Mouse (Mus musculus) forelimb bud, embryonic 11.5 days (tissue): ENCODE results near the gene Gm49393.

Source experiments
- DNase-seq: peaks from one replicate; pipeline ENCODE4 v3.0.0-alpha.2; 2012; ENCODE audit warnings: low read depth, low spot score

The Gm49393 gene

DNA sequence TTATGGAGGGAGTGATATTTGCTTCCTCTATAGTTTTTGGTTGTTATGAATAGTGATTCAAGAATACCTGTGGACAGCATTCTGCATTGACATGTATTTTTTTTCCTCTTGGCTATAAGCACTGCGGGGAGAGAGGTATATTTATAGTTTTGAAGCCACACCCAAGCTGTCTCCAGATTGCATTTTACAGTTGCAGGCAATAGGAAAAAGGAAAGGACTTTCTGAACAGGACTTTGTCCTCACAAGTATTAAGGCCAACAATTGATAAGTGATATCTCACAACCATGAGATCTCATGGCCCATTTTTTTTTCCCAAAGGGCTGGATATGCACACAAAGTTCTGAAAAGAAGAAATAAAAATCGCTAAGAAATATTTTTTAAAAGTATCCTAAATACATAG lies 125.7 kb downstream of the Gm49393 start:
- no peak for DNase-seq
